In the genomic region with DNA sequence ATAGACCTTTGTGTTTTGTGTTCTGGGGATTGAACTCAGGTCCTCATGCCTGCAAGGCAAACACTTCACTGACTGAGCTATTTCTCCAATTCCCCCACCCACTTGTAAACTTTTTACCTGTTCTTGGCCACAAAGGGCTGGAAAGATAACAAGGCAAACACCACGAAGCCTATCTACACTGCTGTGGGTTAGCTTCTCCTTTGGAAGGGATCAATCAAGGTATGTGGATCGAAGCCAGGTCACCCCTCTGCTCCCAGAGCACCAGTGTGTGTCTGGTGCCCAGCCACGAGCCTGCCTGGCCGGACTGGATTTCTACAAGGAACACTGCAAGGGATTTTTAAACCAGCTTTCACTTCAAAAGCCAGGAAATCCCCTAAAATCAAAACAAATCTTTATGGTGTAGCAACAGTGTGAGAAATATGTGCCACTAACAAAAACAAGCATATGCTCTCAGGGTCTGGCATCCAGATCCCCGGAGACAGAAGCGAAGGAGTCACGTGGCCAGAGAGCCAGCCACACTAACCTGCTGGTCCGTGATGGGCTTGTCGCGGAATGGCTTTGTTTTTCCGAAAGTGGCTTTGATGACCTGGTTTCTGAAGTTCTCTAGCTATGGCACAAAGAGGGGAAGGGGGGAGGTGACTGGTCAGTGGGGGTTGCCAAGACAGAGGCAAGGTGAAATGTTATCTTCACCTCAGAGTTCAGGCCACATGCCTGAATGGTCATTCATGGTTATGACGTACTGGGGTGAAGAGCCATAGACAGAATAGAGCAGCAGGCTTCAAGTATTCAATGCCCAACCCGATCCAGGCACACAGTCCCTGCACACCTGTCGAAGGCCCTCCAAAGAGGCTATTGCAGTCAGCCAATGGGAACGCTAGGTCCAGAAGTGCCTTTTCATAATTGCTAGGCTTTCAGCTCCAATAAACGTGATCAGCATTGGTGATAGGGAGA, we compare ENCODE assay signal across 21 mouse cellular contexts. TPM values are rescaled to one million over a fixed set of nuclear protein-coding genes. Genes with fewer than 3 reads are reported as not detected.
DNase-seq lines count a peak whose midpoint lies in the region; ATAC-seq and TF ChIP-seq lines count a peak whose summit lies in the region.
"Had no signal": no experiment of that assay in that cellular context is flagged by ENCODE, and none has a peak within 500 bp of the region (broad histone marks: within the 10 kb centered on the region; RNA-seq: fewer than 3 reads in every experiment).

No protein-coding gene starts in this region.

- H3K9ac ChIP-seq in intestine, postnatal 0 days (ENCODE audit: low read depth, low read length) = no peak overlapping the region
- H3K9ac ChIP-seq in intestine, embryonic 15.5 days = no peak overlapping the region
- H3K9ac ChIP-seq in lung, embryonic 15.5 days = no peak overlapping the region
- no peak overlapping the region for H3K9ac ChIP-seq in embryonic facial prominence, embryonic 12.5 days
- H3K9ac ChIP-seq: embryonic facial prominence, embryonic 13.5 days; heart, embryonic 12.5 days; hindbrain, embryonic 15.5 days; neural tube, embryonic 12.5 days had no signal

- ATAC-seq in intestine, postnatal 0 days = peak; percentile 53; the same call in 1 of the 2 replicates
- no peak for ATAC-seq in intestine, embryonic 15.5 days
- no peak for ATAC-seq in lung, embryonic 15.5 days (ENCODE audit: borderline replicate concordance, extremely low read depth, low FRiP score, low TSS enrichment)
- no peak for ATAC-seq in embryonic facial prominence, embryonic 12.5 days (ENCODE audit: insufficient number of reproducible peaks, insufficient read depth, low FRiP score, low TSS enrichment)

- no peak for DNase-seq in lung, postnatal 4 days
- DNase-seq in kidney, adult 18-20 months = no peak
- DNase-seq in right cerebral cortex, postnatal 14 days = no peak
- DNase-seq: adrenal gland, postnatal 25 days; cerebellum, adult 18-20 months; heart, postnatal 14 days; kidney, adult 2 months; kidney, postnatal 10 days; left cerebral cortex, postnatal 4 days; thymus, postnatal 14 days had no signal

- no peaks in the 10 kb centered on the region for H3K36me3 ChIP-seq in intestine, postnatal 0 days (ENCODE audit: control insufficient read depth, insufficient read depth)
- no peaks in the 10 kb centered on the region for H3K36me3 ChIP-seq in intestine, embryonic 15.5 days
- no peaks in the 10 kb centered on the region for H3K36me3 ChIP-seq in lung, embryonic 15.5 days
- H3K36me3 ChIP-seq in embryonic facial prominence, embryonic 12.5 days = no peaks in the 10 kb centered on the region
- H3K36me3 ChIP-seq: embryonic facial prominence, embryonic 13.5 days; heart, embryonic 12.5 days; hindbrain, embryonic 15.5 days; midbrain, embryonic 10.5 days; neural tube, embryonic 12.5 days had no signal

- no peaks in the 10 kb centered on the region for H3K4me1 ChIP-seq in intestine, postnatal 0 days (replicated peaks; ENCODE audit: control insufficient read depth, insufficient read depth, low read length)
- H3K4me1 ChIP-seq in intestine, embryonic 15.5 days (replicated peaks) = peaks cover 18% of the 10 kb centered on the region
- peaks cover 52% of the 10 kb centered on the region for H3K4me1 ChIP-seq in lung, embryonic 15.5 days
- peaks cover 20% of the 10 kb centered on the region; the same call in 1 of the 2 replicates for H3K4me1 ChIP-seq in embryonic facial prominence, embryonic 12.5 days

- no peaks in the 10 kb centered on the region for H3K9me3 ChIP-seq in intestine, postnatal 0 days (ENCODE audit: control insufficient read depth)
- H3K9me3 ChIP-seq in intestine, embryonic 15.5 days = no peaks in the 10 kb centered on the region
- H3K9me3 ChIP-seq in lung, embryonic 15.5 days = no peaks in the 10 kb centered on the region
- H3K9me3 ChIP-seq in embryonic facial prominence, embryonic 12.5 days = no peaks in the 10 kb centered on the region
- H3K9me3 ChIP-seq: embryonic facial prominence, embryonic 13.5 days; heart, embryonic 12.5 days; hindbrain, embryonic 15.5 days; midbrain, embryonic 10.5 days; neural tube, embryonic 12.5 days had no signal

- TF ChIP-seq CTCF in intestine, postnatal 0 days (IDR thresholded peaks at IDR 0.05; ENCODE audit: low read depth) = no peak

- no peak overlapping the region for H3K4me2 ChIP-seq in intestine, postnatal 0 days (replicated peaks; ENCODE audit: low read depth)
- no peak overlapping the region for H3K4me2 ChIP-seq in intestine, embryonic 15.5 days (replicated peaks)
- no peak overlapping the region for H3K4me2 ChIP-seq in lung, embryonic 15.5 days
- no peak overlapping the region for H3K4me2 ChIP-seq in embryonic facial prominence, embryonic 12.5 days (replicated peaks)
- H3K4me2 ChIP-seq: embryonic facial prominence, embryonic 13.5 days; heart, embryonic 12.5 days; hindbrain, embryonic 15.5 days; liver, embryonic 11.5 days; neural tube, embryonic 12.5 days had no signal

- H3K27ac ChIP-seq in intestine, postnatal 0 days (ENCODE audit: low read depth, low read length) = no peak overlapping the region
- H3K27ac ChIP-seq in intestine, embryonic 15.5 days = no peak overlapping the region
- H3K27ac ChIP-seq in lung, embryonic 15.5 days = peak overlapping the region; percentile 25; the same call in 1 of the 2 replicates
- 0 out of 2 replicates have a peak overlapping the region, but pooled peaks have one; percentile 20 for H3K27ac ChIP-seq in embryonic facial prominence, embryonic 12.5 days
- H3K27ac ChIP-seq: embryonic facial prominence, embryonic 13.5 days; hindbrain, embryonic 15.5 days; left cerebral cortex, adult 2 months; midbrain, embryonic 10.5 days; neural tube, embryonic 12.5 days had no signal

- H3K4me3 ChIP-seq in intestine, postnatal 0 days (ENCODE audit: low read depth, low read length) = no peak overlapping the region
- H3K4me3 ChIP-seq in intestine, embryonic 15.5 days (replicated peaks) = no peak overlapping the region
- H3K4me3 ChIP-seq in lung, embryonic 15.5 days = no peak overlapping the region
- H3K4me3 ChIP-seq in embryonic facial prominence, embryonic 12.5 days = no peak overlapping the region
- H3K4me3 ChIP-seq: embryonic facial prominence, embryonic 13.5 days; heart, embryonic 12.5 days; hindbrain, embryonic 15.5 days; left cerebral cortex, adult 2 months; midbrain, embryonic 10.5 days; neural tube, embryonic 12.5 days had no signal

- 53% methylated on average over 16 of the region's 16 CpGs for WGBS in intestine, postnatal 0 days
- 49% methylated on average over 16 of the region's 16 CpGs for WGBS in intestine, embryonic 15.5 days
- WGBS in lung, embryonic 15.5 days = 35% methylated on average over 16 of the region's 16 CpGs
- 62% methylated on average over 16 of the region's 16 CpGs for WGBS in embryonic facial prominence, embryonic 12.5 days

- no peaks in the 10 kb centered on the region for H3K27me3 ChIP-seq in intestine, postnatal 0 days (replicated peaks; ENCODE audit: control insufficient read depth, insufficient read depth, low read length)
- no peaks in the 10 kb centered on the region for H3K27me3 ChIP-seq in intestine, embryonic 15.5 days (replicated peaks)
- H3K27me3 ChIP-seq in lung, embryonic 15.5 days = no peaks in the 10 kb centered on the region
- H3K27me3 ChIP-seq in embryonic facial prominence, embryonic 12.5 days = 0 out of 2 replicates have a peak, but pooled peaks cover 4% of the 10 kb centered on the region
- H3K27me3 ChIP-seq: embryonic facial prominence, embryonic 13.5 days; heart, embryonic 12.5 days; hindbrain, embryonic 15.5 days; neural tube, embryonic 12.5 days had no signal

RNA-seq across cellular contexts. Expression of gene Fhad1, which starts 59.8 kb away (rescaled TPM):
- polyA plus RNA-seq in intestine, postnatal 0 days (2015; fragmentation: Nextera tagmentation; extraction: Ambion mirVana) = 1.2 and 1.4 TPM in 2 replicates
- 1.4 and 2.3 TPM in 2 replicates for polyA plus RNA-seq in intestine, embryonic 15.5 days (2015; fragmentation: Nextera tagmentation; extraction: Ambion mirVana)
- 1.7 TPM in 2 replicates for polyA plus RNA-seq in lung, embryonic 15.5 days (2015; fragmentation: Nextera tagmentation; extraction: Ambion mirVana)
- 1.9 and 2.2 TPM in 2 replicates for polyA plus RNA-seq in embryonic facial prominence, embryonic 12.5 days (2016; fragmentation: Nextera tagmentation; extraction: Ambion mirVana)

Comparison
In these comparisons a context has a peak if more than half of its experiments do, and no peak if none do; other contexts are left out.
1. H3K27ac ChIP-seq: peak in lung, embryonic 15.5 days (single experiment) and embryonic facial prominence, embryonic 12.5 days (single experiment); none in intestine, postnatal 0 days (single experiment) and intestine, embryonic 15.5 days (single experiment).